Mouse (Mus musculus) heart, adult 8-10 months (tissue): ENCODE measurements around the gene Sdc3. TPM values are rescaled to one million over a fixed set of nuclear protein-coding genes. Genes with fewer than 3 reads are reported as not detected.

ENCODE experiments used
- DNase-seq: peaks from one replicate; pipeline ENCODE4 v3.0.0; 2022; ENCODE audit warnings: low spot score
- total RNA-seq, 4 experiments: library from RNA; stranded (reverse); gene quantifications; 2 replicates each; pipeline ENCODE4 v1.2.4; 2022

Gene Sdc3
- total RNA-seq, 4 experiments from 2014 or later: 24.2 to 48.6 (median 39.2) TPM

GRCm38 (mm10) chr4:130820594-130821255 lies 28.4 kb downstream of the Sdc3 start:
- DNase-seq: peak; percentile 75

- DNase-seq: peak; percentile 83
Observed at GRCm38 (mm10) chr4:130828851-130829673, 36.7 kb downstream of the Sdc3 start.

- DNase-seq: no peak
Observed at GRCm38 (mm10) chr4:130834122-130834521, 41.8 kb downstream of the Sdc3 start.

GRCm38 (mm10) chr4:130835550-130835949 lies 43.2 kb downstream of the Sdc3 start:
- DNase-seq: peak; percentile 76

- DNase-seq: no peak
Observed at GRCm38 (mm10) chr4:130836281-130837061, 44.1 kb downstream of the Sdc3 start.

- no peak for DNase-seq
Observed at GRCm38 (mm10) chr4:130838585-130838984, 46.2 kb downstream of the Sdc3 start.

GRCm38 (mm10) chr4:130841107-130841840 lies 48.9 kb downstream of the Sdc3 start:
- peak; percentile 31 for DNase-seq

GRCm38 (mm10) chr4:130848814-130849213 lies 56.5 kb downstream of the Sdc3 start:
- DNase-seq: no peak

- no peak for DNase-seq
Observed at GRCm38 (mm10) chr4:130857661-130858060, 65.3 kb downstream of the Sdc3 start.

- DNase-seq: no peak
Observed at GRCm38 (mm10) chr4:130858880-130859279, 66.5 kb downstream of the Sdc3 start.

- DNase-seq: no peak
Observed at GRCm38 (mm10) chr4:130859467-130859866, 67.1 kb downstream of the Sdc3 start.

GRCm38 (mm10) chr4:130860902-130861652 lies 68.7 kb downstream of the Sdc3 start:
- no peak for DNase-seq

GRCm38 (mm10) chr4:130861653-130862208 lies 69.4 kb downstream of the Sdc3 start:
- peak; percentile 65 for DNase-seq

GRCm38 (mm10) chr4:130862538-130862937 lies 70.2 kb downstream of the Sdc3 start:
- no peak for DNase-seq

GRCm38 (mm10) chr4:130865460-130865859 lies 73.1 kb downstream of the Sdc3 start:
- no peak for DNase-seq

GRCm38 (mm10) chr4:130865901-130866371 lies 73.6 kb downstream of the Sdc3 start:
- no peak for DNase-seq

- no peak for DNase-seq
Observed at GRCm38 (mm10) chr4:130867940-130868339, 75.6 kb downstream of the Sdc3 start.

GRCm38 (mm10) chr4:130868803-130869202 lies 76.5 kb downstream of the Sdc3 start:
- DNase-seq: no peak

- no peak for DNase-seq
Observed at GRCm38 (mm10) chr4:130872414-130872813, 80.1 kb downstream of the Sdc3 start.

GRCm38 (mm10) chr4:130873440-130873839 lies 81.1 kb downstream of the Sdc3 start:
- DNase-seq: no peak
